Mouse (Mus musculus): Measurements from ENCODE around the gene Cyp2d34. TPM values are rescaled to one million over a fixed set of nuclear protein-coding genes. Genes with fewer than 3 reads are reported as not detected.

The Cyp2d34 gene
- polyA plus RNA-seq, 1 experiment, result not detected

GRCm38 (mm10) chr15:82637130-82638075 is 16.7 kb upstream of the Cyp2d34 start:
- Histone ChIP-seq H3ac (ENCODE audit: control insufficient read depth, insufficient read length) (no peak overlapping the region), H3K4me3 (no peak overlapping the region), H3K79me2 (ENCODE audit: control insufficient read depth, insufficient read depth) (no peaks in the 10 kb centered on the region), H3K4me2 (ENCODE audit: low read depth) (no peak overlapping the region), H3K36me3 (ENCODE audit: control insufficient read depth, insufficient read depth) (no peaks in the 10 kb centered on the region), H3K27me3 (ENCODE audit: control insufficient read depth, insufficient read depth, insufficient read length) (no peaks in the 10 kb centered on the region)
- TF ChIP-seq MYOD1 (IDR thresholded peaks at IDR 0.05; ENCODE audit: control insufficient read depth in 1 of 3, insufficient read length in 2 of 3, low read depth in 2 of 3) (no peak), MAX (IDR thresholded peaks at IDR 0.05; ENCODE audit: low read depth) (no peak), SRF (IDR thresholded peaks at IDR 0.05; ENCODE audit: control insufficient read depth, insufficient read length, low read depth) (no peak), TCF12 (IDR thresholded peaks at IDR 0.05; ENCODE audit: insufficient read depth, poor library complexity, severe bottlenecking) (no peak)

- no peak overlapping the region for H3ac ChIP-seq (ENCODE audit: control insufficient read depth, insufficient read length)
- H3K4me3 ChIP-seq, result no peak overlapping the region
- H3K27me3 ChIP-seq (ENCODE audit: control insufficient read depth, insufficient read depth, insufficient read length), result no peaks in the 10 kb centered on the region
- H3K36me3 ChIP-seq (ENCODE audit: control insufficient read depth, insufficient read depth), result no peaks in the 10 kb centered on the region
- TF ChIP-seq MYOD1 (IDR thresholded peaks at IDR 0.05; ENCODE audit: control insufficient read depth in 1 of 3, insufficient read length in 2 of 3, low read depth in 2 of 3), result no peak
- TF ChIP-seq MAX (IDR thresholded peaks at IDR 0.05; ENCODE audit: low read depth), result no peak
- TF ChIP-seq TCF12 (IDR thresholded peaks at IDR 0.05; ENCODE audit: insufficient read depth, poor library complexity, severe bottlenecking), result no peak
- no peak for TF ChIP-seq POLR2AphosphoS2 (IDR thresholded peaks at IDR 0.05; ENCODE audit: insufficient read length, low read depth)
- no peak for TF ChIP-seq POLR2A (IDR thresholded peaks at IDR 0.05; ENCODE audit: insufficient read length, low read depth)
- no peak overlapping the region for H3K4me2 ChIP-seq (ENCODE audit: low read depth)
- no peaks in the 10 kb centered on the region for H3K79me2 ChIP-seq (ENCODE audit: control insufficient read depth, insufficient read depth)
These were observed 14.2 kb upstream of the Cyp2d34 start for GRCm38 (mm10) chr15:82634976-82635375.

- TF ChIP-seq TCF3 (IDR thresholded peaks at IDR 0.05; ENCODE audit: insufficient read length, low read depth), result no peak
- TF ChIP-seq MYOG (IDR thresholded peaks at IDR 0.05; ENCODE audit: control insufficient read depth in 1 of 3, insufficient read depth in 1 of 3, insufficient read length in 2 of 3, low read depth in 2 of 3), result no peak
- TF ChIP-seq USF1 (IDR thresholded peaks at IDR 0.05; ENCODE audit: low read depth), result no peak
- no peak for TF ChIP-seq CEBPB (IDR thresholded peaks at IDR 0.05; ENCODE audit: insufficient read depth, poor library complexity, severe bottlenecking)
- Histone ChIP-seq H3K36me3 (ENCODE audit: control insufficient read depth, insufficient read depth) (no peaks in the 10 kb centered on the region), H3K79me2 (ENCODE audit: control insufficient read depth, insufficient read depth) (no peaks in the 10 kb centered on the region), H3ac (ENCODE audit: control insufficient read depth, insufficient read length) (no peak overlapping the region), H3K27me3 (ENCODE audit: control insufficient read depth, insufficient read depth, insufficient read length) (no peaks in the 10 kb centered on the region), H3K4me2 (ENCODE audit: low read depth) (no peak overlapping the region), H3K4me3 (no peak overlapping the region)
These were observed 1.2 kb upstream of the Cyp2d34 start for GRCm38 (mm10) chr15:82621993-82622392.

GRCm38 (mm10) chr15:82618362-82619020 is 2.3 kb downstream of the Cyp2d34 start:
- H3K4me3 ChIP-seq, result no peak overlapping the region
- H3K36me3 ChIP-seq (ENCODE audit: control insufficient read depth, insufficient read depth), result no peaks in the 10 kb centered on the region
- TF ChIP-seq MAX (IDR thresholded peaks at IDR 0.05; ENCODE audit: low read depth) (no peak), E2F4 (IDR thresholded peaks at IDR 0.05; ENCODE audit: insufficient read depth) (no peak), POLR2AphosphoS2 (IDR thresholded peaks at IDR 0.05; ENCODE audit: insufficient read length, low read depth) (no peak), REST (IDR thresholded peaks at IDR 0.05; ENCODE audit: insufficient read depth, insufficient read length) (no peak), MYOD1 (IDR thresholded peaks at IDR 0.05; ENCODE audit: control insufficient read depth in 1 of 3, insufficient read length in 2 of 3, low read depth in 2 of 3) (no peak), USF1 (IDR thresholded peaks at IDR 0.05; ENCODE audit: low read depth) (no peak), TCF3 (IDR thresholded peaks at IDR 0.05; ENCODE audit: insufficient read length, low read depth) (no peak), CEBPB (IDR thresholded peaks at IDR 0.05; ENCODE audit: insufficient read depth, poor library complexity, severe bottlenecking) (no peak), SRF (IDR thresholded peaks at IDR 0.05; ENCODE audit: control insufficient read depth, insufficient read length, low read depth) (no peak), TCF12 (IDR thresholded peaks at IDR 0.05; ENCODE audit: insufficient read depth, poor library complexity, severe bottlenecking) (no peak), POLR2A (IDR thresholded peaks at IDR 0.05; ENCODE audit: insufficient read length, low read depth) (no peak), MYOG (IDR thresholded peaks at IDR 0.05; ENCODE audit: control insufficient read depth in 1 of 3, insufficient read depth in 1 of 3, insufficient read length in 2 of 3, low read depth in 2 of 3) (no peak)
- H3K79me2 ChIP-seq (ENCODE audit: control insufficient read depth, insufficient read depth), result no peaks in the 10 kb centered on the region
- H3K4me2 ChIP-seq (ENCODE audit: low read depth), result no peak overlapping the region
- H3K27me3 ChIP-seq (ENCODE audit: control insufficient read depth, insufficient read depth, insufficient read length), result no peaks in the 10 kb centered on the region
- H3ac ChIP-seq (ENCODE audit: control insufficient read depth, insufficient read length), result no peak overlapping the region

- Histone ChIP-seq H3K4me2 (ENCODE audit: low read depth) (no peak overlapping the region), H3K79me2 (ENCODE audit: control insufficient read depth, insufficient read depth) (no peaks in the 10 kb centered on the region), H3K27me3 (ENCODE audit: control insufficient read depth, insufficient read depth, insufficient read length) (no peaks in the 10 kb centered on the region), H3ac (ENCODE audit: control insufficient read depth, insufficient read length) (no peak overlapping the region), H3K36me3 (ENCODE audit: control insufficient read depth, insufficient read depth) (no peaks in the 10 kb centered on the region), H3K4me3 (no peak overlapping the region)
- TF ChIP-seq TCF12 (IDR thresholded peaks at IDR 0.05; ENCODE audit: insufficient read depth, poor library complexity, severe bottlenecking), result no peak
- no peak for TF ChIP-seq REST (IDR thresholded peaks at IDR 0.05; ENCODE audit: insufficient read depth, insufficient read length)
- no peak for TF ChIP-seq MYOG (IDR thresholded peaks at IDR 0.05; ENCODE audit: control insufficient read depth in 1 of 3, insufficient read depth in 1 of 3, insufficient read length in 2 of 3, low read depth in 2 of 3)
- TF ChIP-seq TCF3 (IDR thresholded peaks at IDR 0.05; ENCODE audit: insufficient read length, low read depth), result no peak
- TF ChIP-seq E2F4 (IDR thresholded peaks at IDR 0.05; ENCODE audit: insufficient read depth), result no peak
- TF ChIP-seq POLR2A (IDR thresholded peaks at IDR 0.05; ENCODE audit: insufficient read length, low read depth), result no peak
- no peak for TF ChIP-seq USF1 (IDR thresholded peaks at IDR 0.05; ENCODE audit: low read depth)
- TF ChIP-seq SRF (IDR thresholded peaks at IDR 0.05; ENCODE audit: control insufficient read depth, insufficient read length, low read depth), result no peak
- no peak for TF ChIP-seq MYOD1 (IDR thresholded peaks at IDR 0.05; ENCODE audit: control insufficient read depth in 1 of 3, insufficient read length in 2 of 3, low read depth in 2 of 3)
- no peak for TF ChIP-seq MAX (IDR thresholded peaks at IDR 0.05; ENCODE audit: low read depth)
- no peak for TF ChIP-seq POLR2AphosphoS2 (IDR thresholded peaks at IDR 0.05; ENCODE audit: insufficient read length, low read depth)
- TF ChIP-seq CEBPB (IDR thresholded peaks at IDR 0.05; ENCODE audit: insufficient read depth, poor library complexity, severe bottlenecking), result no peak
These were observed 38.1 kb downstream of the Cyp2d34 start for GRCm38 (mm10) chr15:82582621-82583020.

Measured in myocyte (in vitro differentiated cells).